Mouse (Mus musculus) embryonic fibroblast, embryonic 13.5 days (primary cell): ENCODE data around the gene Ccdc92b. TPM values are rescaled to one million over a fixed set of nuclear protein-coding genes. Genes with fewer than 3 reads are reported as not detected.

Source experiments
- H3K27ac ChIP-seq: 2 replicates; pipeline ENCODE4 v1.5.1; 2012; ENCODE audit warnings: low read length, control low read depth, inconsistent platforms; ENCODE audit not compliant: insufficient read depth
- H3K4me1 ChIP-seq: 2 replicates; pipeline ENCODE4 v1.6.1; 2011; ENCODE audit warnings: low read length; ENCODE audit not compliant: control insufficient read depth, insufficient read depth
- H3K4me3 ChIP-seq: 2 replicates; pipeline ENCODE4 v1.5.1; 2011; ENCODE audit warnings: mild to moderate bottlenecking, control low read depth, low read length; ENCODE audit not compliant: insufficient read depth
- CTCF ChIP-seq: IDR thresholded peaks from 2 replicates; pipeline ENCODE4 v1.5.1; 2011; ENCODE audit warnings: mild to moderate bottlenecking, control low read depth, low read length, moderate library complexity, borderline replicate concordance; ENCODE audit not compliant: insufficient read depth
- POLR2A ChIP-seq: IDR thresholded peaks from 2 replicates; pipeline ENCODE4 v1.6.1; 2011; ENCODE audit warnings: low read depth, mild to moderate bottlenecking, control low read depth, low read length, moderate library complexity
- polyA plus RNA-seq: library from polyadenylated mRNA; stranded (reverse); fragments of >200 nt; gene quantifications from 2 replicates; pipeline ENCODE4 v1.2.4, GENCODE M21; 2011; ENCODE audit warnings: low read depth; ENCODE audit not compliant: missing spikeins, insufficient read length

Ccdc92b gene
- polyA plus RNA-seq, 1 experiment = not detected

- TF ChIP-seq CTCF (no peak), POLR2A (no peak)
- Histone ChIP-seq H3K27ac (no peak overlapping the region), H3K4me3 (no peak overlapping the region), H3K4me1 (no peaks in the 10 kb centered on the region)
These were observed 53.6 kb downstream of the Ccdc92b start for GRCm38 (mm10) chr11:74672901-74673513.

- Histone ChIP-seq H3K27ac (no peak overlapping the region), H3K4me1 (no peaks in the 10 kb centered on the region; the same call in 1 of the 2 replicates), H3K4me3 (no peak overlapping the region)
- TF ChIP-seq POLR2A (no peak), CTCF (no peak)
These were observed 54.2 kb downstream of the Ccdc92b start for GRCm38 (mm10) chr11:74673561-74673960.

GRCm38 (mm10) chr11:74674713-74675112, 55.3 kb downstream of the Ccdc92b start:
- no peak overlapping the region for H3K27ac ChIP-seq
- no peak overlapping the region for H3K4me3 ChIP-seq
- H3K4me1 ChIP-seq = peaks cover 3% of the 10 kb centered on the region; the same call in 1 of the 2 replicates
- TF ChIP-seq POLR2A (no peak), CTCF (no peak)

GRCm38 (mm10) chr11:74675156-74675555, 55.8 kb downstream of the Ccdc92b start:
- H3K4me1 ChIP-seq = peaks cover 3% of the 10 kb centered on the region; the same call in 1 of the 2 replicates
- no peak for TF ChIP-seq POLR2A
- no peak for TF ChIP-seq CTCF
- no peak overlapping the region for H3K4me3 ChIP-seq
- no peak overlapping the region for H3K27ac ChIP-seq

Other genes with a start within 250 kb of the Ccdc92b start
- gene Rap1gap2, start 8.7 kb upstream of the Ccdc92b start, polyA plus RNA-seq = 7.3 and 12.1 TPM in 2 replicates
- gene Cluh, start 29.9 kb downstream of the Ccdc92b start, polyA plus RNA-seq = 32.6 and 36.4 TPM in 2 replicates
- 111 and 122 TPM in 2 replicates for gene Pafah1b1, start 105.1 kb downstream of the Ccdc92b start, polyA plus RNA-seq
- gene Mettl16, start 151.2 kb downstream of the Ccdc92b start, polyA plus RNA-seq = 25.6 and 29.1 TPM in 2 replicates
- gene Mnt, start 211.3 kb downstream of the Ccdc92b start, polyA plus RNA-seq = 10.9 and 14.4 TPM in 2 replicates